Mouse (Mus musculus) lung, adult 2 months (tissue): ENCODE measurements around the gene A630076J17Rik.

Source experiments
- CTCF ChIP-seq: fragments of 200-500 bp; IDR thresholded peaks from 2 replicates; pipeline ENCODE4 v1.5.1; 2011; ENCODE audit warnings: mild to moderate bottlenecking, low read length, control low read depth; ENCODE audit not compliant: insufficient read depth
- POLR2A ChIP-seq: fragments of 200-500 bp; IDR thresholded peaks from 2 replicates; pipeline ENCODE4 v1.6.1; 2011; ENCODE audit warnings: low read depth, mild to moderate bottlenecking, control low read depth, low read length, borderline replicate concordance; ENCODE audit errors: extremely low read depth

DNA sequence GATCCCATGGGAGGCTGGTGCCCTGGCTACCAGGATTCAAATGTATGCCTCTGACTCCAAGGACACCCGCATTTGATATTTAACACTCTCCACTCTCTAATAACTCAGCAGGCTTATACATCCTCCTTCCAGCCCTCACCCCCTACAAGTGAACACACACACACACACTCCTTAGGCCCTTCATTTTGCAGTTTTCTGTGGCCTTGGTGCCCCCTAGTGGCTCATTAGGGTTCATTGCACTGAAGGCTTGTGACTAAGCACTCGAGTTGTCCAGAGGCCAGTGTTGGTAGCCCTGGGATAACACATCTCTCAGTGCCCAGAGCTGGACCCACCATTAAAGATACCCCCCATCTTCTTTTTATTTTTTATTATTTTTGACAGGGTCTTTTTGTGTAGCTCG is 43.4 kb downstream of the A630076J17Rik start:
- peak; percentile 76 for TF ChIP-seq CTCF
- no peak for TF ChIP-seq POLR2A
